Mouse (Mus musculus) mammary gland, adult 2 months (tissue): Measurements from ENCODE around the gene Gm21913. TPM values are rescaled to one million over a fixed set of nuclear protein-coding genes. Genes with fewer than 3 reads are reported as not detected.

Source experiments
- polyA plus RNA-seq: library from polyadenylated mRNA; depleted of rRNA; stranded (reverse); fragments of >200 nt; gene quantifications from 2 replicates; pipeline ENCODE4 v1.2.3, GENCODE M21; 2012; ENCODE audit warnings: low replicate concordance; rRNA removed

Gene Gm21913
- not detected in 2 replicates for polyA plus RNA-seq

GRCm38 (mm10) chrY:74623596-74623995 lies at the start of gene Gm21913:
Gm21913 (plus strand) TSS chrY:74623896.

Other genes with a start within 250 kb of the Gm21913 start
- gene Gm29110, start 153.4 kb upstream of the Gm21913 start, polyA plus RNA-seq = not detected in 2 replicates